ENCODE assay signal across 8 mouse cellular contexts in genomic region chr3:110249891-110250838, GRCm38 (mm10). TPM values are rescaled to one million over a fixed set of nuclear protein-coding genes. Genes with fewer than 3 reads are reported as not detected.
A peak's percentile ranks its signal among the peaks of the same experiment; 100 is the strongest.
DNase-seq lines count a peak whose midpoint lies in the region; ATAC-seq lines count a peak whose summit lies in the region.

No protein-coding gene starts in this region.

- intact Hi-C loops in gastrocnemius, postnatal 14 days (cut with DNase I; ENCODE audit: low total_unique reads), result no loop called here
- intact Hi-C loops in left cerebral cortex, postnatal 10 days (cut with DNase I), result loop anchor here (2.0 to 5.0 kb wide), 2 partner anchors 107 to 723 kb away; no protein-coding TSS in a partner anchor

- H3K4me3 ChIP-seq in intestine, embryonic 14.5 days (ENCODE audit: low read depth, low read length), result peak overlapping the region; percentile 97

- peaks cover 18% of the 10 kb centered on the region for H3K36me3 ChIP-seq in intestine, embryonic 14.5 days (ENCODE audit: control insufficient read depth, insufficient read depth, low read length)

- peak overlapping the region; percentile 97 for H3K9ac ChIP-seq in intestine, embryonic 14.5 days (ENCODE audit: low read length)

- H3K4me2 ChIP-seq in intestine, embryonic 14.5 days (ENCODE audit: low read length), result peak overlapping the region; percentile 58

- no peaks in the 10 kb centered on the region for H3K9me3 ChIP-seq in intestine, embryonic 14.5 days (ENCODE audit: control insufficient read depth, low read length)

- peak overlapping the region; percentile 93 for H3K27ac ChIP-seq in intestine, embryonic 14.5 days (ENCODE audit: low read depth)

- peak; percentile 80 to 92 for DNase-seq in adrenal gland, adult (ENCODE audit: inconsistent age in 2 of 2, low spot score in 1 of 2)
- peak; percentile 81 for DNase-seq in embryo, embryonic 10.5 days (ENCODE audit: low spot score)
- DNase-seq in gastrocnemius, postnatal 14 days, result peak; percentile 74
- DNase-seq in intestine, embryonic 14.5 days (ENCODE audit: low spot score), result peak; percentile 93
- DNase-seq in left cerebral cortex, postnatal 10 days (ENCODE audit: extremely low spot score in 1 of 2, low spot score in 2 of 2), result peak; percentile 60 to 85
- DNase-seq in right cerebral cortex, postnatal 14 days, result peak; percentile 70
- DNase-seq in urinary bladder, postnatal 25 days (ENCODE audit: low spot score), result peak; percentile 63

- peak; percentile 88 for ATAC-seq in intestine, embryonic 14.5 days (replicated peaks; ENCODE audit: low FRiP score, low TSS enrichment, low read depth)
- peak; percentile 74 for ATAC-seq in megakaryocyte progenitor cell, adult 5-6 weeks (replicated peaks; ENCODE audit: poor library complexity)

- under 1% methylated on average over 89 of the region's 89 CpGs for WGBS in intestine, embryonic 14.5 days

- H3K27me3 ChIP-seq in intestine, embryonic 14.5 days (replicated peaks; ENCODE audit: control insufficient read depth, insufficient read depth, low read length), result no peaks in the 10 kb centered on the region

- H3K4me1 ChIP-seq in intestine, embryonic 14.5 days (replicated peaks; ENCODE audit: control insufficient read depth, insufficient read depth, low read length), result peaks cover 12% of the 10 kb centered on the region; the same call in 1 of the 2 replicates

RNA-seq across cellular contexts. Expression of gene Prmt6, which starts 0.6 kb away (rescaled TPM):
- 1 to 10 TPM; 3.5 to 3.8 TPM for total RNA-seq in gastrocnemius, postnatal 14 days (2021)
- polyA plus RNA-seq in intestine, embryonic 14.5 days (2014; fragmentation: Nextera tagmentation; extraction: Ambion mirVana), result 21.3 and 23.9 TPM in 2 replicates
- total RNA-seq in left cerebral cortex, postnatal 10 days (2021), result 10 to 100 TPM; 19.3 to 20.5 TPM
- total RNA-seq in megakaryocyte progenitor cell, adult 5-6 weeks (2015), result 15.8 and 18.5 TPM in 2 replicates
- total RNA-seq in megakaryocyte progenitor cell, adult 5-6 weeks (2017), result 11.5 and 13.0 TPM in 2 replicates

Comparison
In these comparisons a context has a peak if more than half of its experiments do, and no peak if none do; other contexts are left out.
1. Peak in every context shown above with its lines: DNase-seq, ATAC-seq, H3K4me3 ChIP-seq and H3K27ac ChIP-seq.